Mouse (Mus musculus): ENCODE results near the gene Zcchc13. TPM values are rescaled to one million over a fixed set of nuclear protein-coding genes. Genes with fewer than 3 reads are reported as not detected.
A peak's percentile ranks its signal among the peaks of the same experiment; 100 is the strongest.

The Zcchc13 gene
- not detected in 2 replicates for polyA plus RNA-seq (2016; fragmentation: Nextera tagmentation; extraction: Ambion mirVana)

DNA sequence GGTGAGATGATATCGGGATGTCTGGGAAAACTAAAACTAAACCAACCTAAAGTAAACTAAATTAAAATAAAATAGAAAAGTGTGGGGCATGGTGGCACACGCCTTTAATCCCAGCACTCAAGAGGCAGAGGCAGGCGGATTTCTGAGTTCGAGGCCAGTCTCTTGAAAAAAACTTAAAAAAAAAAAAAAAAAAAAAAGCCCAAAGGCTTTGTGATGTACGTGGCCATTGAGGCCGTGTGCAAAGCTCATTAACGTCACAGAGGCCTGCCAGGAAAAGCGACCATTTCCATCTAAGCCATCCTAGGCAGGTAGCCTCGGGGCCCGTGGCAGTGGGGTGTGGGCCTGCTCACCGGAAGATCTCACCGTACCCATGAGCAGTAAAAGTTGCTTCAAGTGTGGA, at the start of gene Zcchc13:
Gene Zcchc13, plus strand, starts transcription at position 284 of the 400 bp plus-strand sequence.
- WGBS: 82% methylated on average over 12 of the region's 12 CpGs
- no peak for ATAC-seq (ENCODE audit: low FRiP score, low read depth)

DNA sequence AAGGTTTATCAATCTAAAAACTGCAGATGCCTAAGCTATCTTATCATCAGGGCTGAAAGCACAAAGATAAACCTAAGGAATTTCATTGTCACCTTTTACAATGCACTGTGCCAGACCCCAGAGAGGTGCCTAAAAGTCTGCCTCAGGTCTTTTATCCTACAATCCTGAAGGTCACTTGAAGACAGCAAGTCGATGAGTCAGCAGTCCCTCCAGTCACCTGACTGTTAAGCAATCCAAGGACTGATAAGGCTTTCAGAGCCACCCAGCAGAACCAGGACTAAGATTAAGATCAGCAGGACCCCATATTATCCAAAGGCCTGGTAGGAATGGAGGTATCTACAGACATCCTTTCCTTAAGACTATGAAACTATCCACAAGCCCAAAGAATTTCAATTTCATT, 46.1 kb upstream of the Zcchc13 start:
- no peak for ATAC-seq (ENCODE audit: low FRiP score, low read depth)
- H3K4me2 ChIP-seq (replicated peaks): no peak overlapping the region
- no peak overlapping the region for H3K9ac ChIP-seq (replicated peaks)
- no peaks in the 10 kb centered on the region for H3K9me3 ChIP-seq
- 79% methylated on average over 1 of the region's 1 CpGs for WGBS
- no peak overlapping the region for H3K27ac ChIP-seq (replicated peaks)
- no peaks in the 10 kb centered on the region for H3K4me1 ChIP-seq
- H3K27me3 ChIP-seq: no peaks in the 10 kb centered on the region
- no peaks in the 10 kb centered on the region for H3K36me3 ChIP-seq
- no peak overlapping the region for H3K4me3 ChIP-seq

More for the DNA sequence above, at the start of gene Zcchc13:
- Histone ChIP-seq H3K27me3 (peaks cover 17% of the 10 kb centered on the region), H3K4me2 (replicated peaks) (no peak within 1 kb of the TSS), H3K9ac (replicated peaks) (no peak within 1 kb of the TSS), H3K4me1 (no peaks in the 10 kb centered on the region), H3K9me3 (no peaks in the 10 kb centered on the region), H3K27ac (replicated peaks) (no peak within 1 kb of the TSS), H3K4me3 (no peak within 1 kb of the TSS), H3K36me3 (no peaks in the 10 kb centered on the region)

DNA sequence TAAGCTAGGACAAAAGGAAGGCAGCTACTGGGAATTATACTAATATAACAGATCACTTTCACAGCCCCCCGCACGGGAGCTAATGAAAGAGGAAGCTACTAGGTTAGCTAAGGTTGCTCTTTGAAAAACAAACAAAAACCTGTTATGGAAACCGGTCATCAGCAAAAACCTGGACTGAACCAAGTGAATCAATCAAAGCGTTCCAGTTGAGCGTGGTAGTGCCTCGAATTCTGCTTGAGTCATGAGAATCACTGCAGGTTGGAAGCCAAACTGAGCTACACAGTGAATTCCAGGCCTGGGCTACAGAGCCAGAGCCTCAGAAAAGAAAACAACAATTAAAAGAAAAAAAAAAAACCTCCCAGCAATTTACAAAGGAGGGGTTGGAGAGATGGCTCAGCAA, 38.3 kb upstream of the Zcchc13 start:
- no peak overlapping the region for H3K4me3 ChIP-seq
- peaks cover 5% of the 10 kb centered on the region; the same call in 1 of the 2 replicates for H3K36me3 ChIP-seq
- no peak overlapping the region for H3K9ac ChIP-seq (replicated peaks)
- H3K4me2 ChIP-seq (replicated peaks): no peak overlapping the region
- ATAC-seq (ENCODE audit: low FRiP score, low read depth): no peak
- no peak overlapping the region for H3K27ac ChIP-seq (replicated peaks)
- no peaks in the 10 kb centered on the region for H3K9me3 ChIP-seq
- H3K4me1 ChIP-seq: no peaks in the 10 kb centered on the region
- WGBS: 92% methylated on average over 6 of the region's 6 CpGs
- no peaks in the 10 kb centered on the region for H3K27me3 ChIP-seq

DNA sequence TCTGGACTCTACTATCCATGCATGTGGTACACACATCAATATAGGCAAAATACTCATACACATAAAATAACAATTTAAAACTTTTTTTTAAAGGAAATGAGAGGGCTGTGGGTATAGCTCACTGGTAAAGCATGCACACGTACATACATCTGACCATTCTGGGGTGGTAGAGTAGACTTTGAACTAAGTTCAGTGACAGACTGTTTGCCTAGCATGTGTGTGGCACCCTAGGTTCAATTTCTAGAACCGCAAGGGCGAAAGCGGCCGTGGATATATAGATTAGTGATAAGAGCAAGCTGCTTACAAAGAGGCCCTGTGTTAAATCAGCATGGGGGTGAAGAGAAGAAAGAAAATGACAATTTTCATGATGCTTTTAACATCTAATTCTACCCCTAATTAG, 27.8 kb upstream of the Zcchc13 start:
- no peaks in the 10 kb centered on the region for H3K27me3 ChIP-seq
- no peak overlapping the region for H3K27ac ChIP-seq (replicated peaks)
- no peaks in the 10 kb centered on the region for H3K9me3 ChIP-seq
- no peaks in the 10 kb centered on the region for H3K4me1 ChIP-seq
- no peak overlapping the region for H3K4me3 ChIP-seq
- 96% methylated on average over 5 of the region's 5 CpGs for WGBS
- no peak for ATAC-seq (ENCODE audit: low FRiP score, low read depth)
- peaks cover 53% of the 10 kb centered on the region for H3K36me3 ChIP-seq
- no peak overlapping the region for H3K4me2 ChIP-seq (replicated peaks)
- no peak overlapping the region for H3K9ac ChIP-seq (replicated peaks)

GRCm38 (mm10) chrX:103604211-103604610, 26.2 kb upstream of the Zcchc13 start:
- Histone ChIP-seq H3K36me3 (peaks cover 53% of the 10 kb centered on the region), H3K27me3 (no peaks in the 10 kb centered on the region), H3K4me1 (no peaks in the 10 kb centered on the region), H3K4me3 (no peak overlapping the region), H3K4me2 (replicated peaks) (no peak overlapping the region), H3K9me3 (no peaks in the 10 kb centered on the region), H3K9ac (replicated peaks) (no peak overlapping the region), H3K27ac (replicated peaks) (no peak overlapping the region)
- WGBS: 93% methylated on average over 5 of the region's 5 CpGs
- no peak for ATAC-seq (ENCODE audit: low FRiP score, low read depth)

GRCm38 (mm10) chrX:103605473-103605872, 24.9 kb upstream of the Zcchc13 start:
- no peak overlapping the region for H3K9ac ChIP-seq (replicated peaks)
- no peak overlapping the region for H3K4me2 ChIP-seq (replicated peaks)
- no peak overlapping the region for H3K27ac ChIP-seq (replicated peaks)
- H3K9me3 ChIP-seq: no peaks in the 10 kb centered on the region
- peaks cover 53% of the 10 kb centered on the region for H3K36me3 ChIP-seq
- no peaks in the 10 kb centered on the region for H3K4me1 ChIP-seq
- ATAC-seq (ENCODE audit: low FRiP score, low read depth): no peak
- WGBS: 91% methylated on average over 8 of the region's 8 CpGs
- no peaks in the 10 kb centered on the region for H3K27me3 ChIP-seq
- no peak overlapping the region for H3K4me3 ChIP-seq

DNA sequence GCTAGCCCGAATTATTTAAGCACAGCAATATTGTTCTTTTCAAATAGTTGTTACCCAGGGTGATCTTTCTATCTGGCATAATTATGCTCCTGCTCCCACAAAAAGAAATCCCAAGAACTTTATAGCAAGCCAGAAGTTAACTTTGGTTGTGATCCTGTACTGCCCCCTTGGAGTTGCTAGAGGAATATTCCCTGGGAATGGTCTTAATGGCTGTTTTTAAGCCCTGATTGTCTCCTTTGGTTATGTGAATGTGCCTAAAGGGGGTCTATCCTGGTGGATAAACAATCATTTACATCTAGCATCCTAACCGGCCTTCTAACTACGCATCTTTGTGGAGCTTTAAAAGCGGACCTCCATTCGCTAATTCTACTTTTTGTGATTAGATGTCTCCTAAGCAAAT, 20.0 kb upstream of the Zcchc13 start:
- Histone ChIP-seq H3K4me2 (replicated peaks) (no peak overlapping the region), H3K4me3 (no peak overlapping the region), H3K27ac (replicated peaks) (no peak overlapping the region), H3K36me3 (peaks cover 16% of the 10 kb centered on the region; the same call in 1 of the 2 replicates), H3K27me3 (no peaks in the 10 kb centered on the region), H3K4me1 (0 out of 2 replicates have a peak, but pooled peaks cover under 1% of the 10 kb centered on the region), H3K9ac (replicated peaks) (no peak overlapping the region), H3K9me3 (no peaks in the 10 kb centered on the region)
- no peak for ATAC-seq (ENCODE audit: low FRiP score, low read depth)
- WGBS: 94% methylated on average over 5 of the region's 5 CpGs

DNA sequence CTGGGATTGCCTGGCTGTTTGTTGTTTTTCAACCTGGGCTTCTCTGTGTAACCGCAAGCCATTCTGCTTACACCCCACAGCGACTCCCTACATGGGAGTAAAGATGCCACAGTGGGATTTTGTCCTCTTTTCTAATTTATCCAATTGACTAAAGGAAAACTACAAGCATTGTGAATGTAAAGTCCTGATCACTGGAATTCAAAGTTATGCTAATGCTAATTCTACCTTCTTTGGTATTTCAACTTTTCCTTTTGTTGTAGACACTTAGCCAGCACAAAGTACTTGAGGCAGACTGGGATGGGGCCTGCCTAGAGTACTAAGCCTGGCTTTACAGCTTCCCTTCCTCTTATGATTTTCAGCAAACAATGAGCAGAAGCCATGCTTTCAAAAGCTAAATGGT, 18.9 kb upstream of the Zcchc13 start:
- Histone ChIP-seq H3K9ac (replicated peaks) (no peak overlapping the region), H3K4me2 (replicated peaks) (no peak overlapping the region), H3K4me1 (0 out of 2 replicates have a peak, but pooled peaks cover 7% of the 10 kb centered on the region), H3K4me3 (no peak overlapping the region), H3K9me3 (no peaks in the 10 kb centered on the region), H3K27me3 (no peaks in the 10 kb centered on the region), H3K27ac (replicated peaks) (no peak overlapping the region), H3K36me3 (peaks cover 14% of the 10 kb centered on the region; the same call in 1 of the 2 replicates)
- WGBS: 89% methylated on average over 2 of the region's 2 CpGs
- ATAC-seq (ENCODE audit: low FRiP score, low read depth): no peak

- Histone ChIP-seq H3K36me3 (no peaks in the 10 kb centered on the region), H3K4me2 (replicated peaks) (no peak overlapping the region), H3K4me3 (no peak overlapping the region), H3K9ac (replicated peaks) (no peak overlapping the region), H3K27me3 (no peaks in the 10 kb centered on the region), H3K27ac (replicated peaks) (no peak overlapping the region), H3K4me1 (0 out of 2 replicates have a peak, but pooled peaks cover 7% of the 10 kb centered on the region), H3K9me3 (no peaks in the 10 kb centered on the region)
- 94% methylated on average over 24 of the region's 24 CpGs for WGBS
- ATAC-seq (ENCODE audit: low FRiP score, low read depth): no peak
Observed at GRCm38 (mm10) chrX:103614700-103615233, 15.6 kb upstream of the Zcchc13 start.

GRCm38 (mm10) chrX:103615453-103615852, 14.9 kb upstream of the Zcchc13 start:
- Histone ChIP-seq H3K9ac (replicated peaks) (peak overlapping the region; percentile 53; the same call in 1 of the 2 replicates), H3K27ac (replicated peaks) (peak overlapping the region; percentile 89; the same call in 1 of the 2 replicates), H3K4me1 (0 out of 2 replicates have a peak, but pooled peaks cover 7% of the 10 kb centered on the region), H3K27me3 (no peaks in the 10 kb centered on the region), H3K4me3 (peak overlapping the region; percentile 44; the same call in 1 of the 2 replicates), H3K4me2 (replicated peaks) (peak overlapping the region; percentile 58), H3K36me3 (no peaks in the 10 kb centered on the region), H3K9me3 (no peaks in the 10 kb centered on the region)
- no peak for ATAC-seq (ENCODE audit: low FRiP score, low read depth)
- WGBS: 78% methylated on average over 4 of the region's 4 CpGs

DNA sequence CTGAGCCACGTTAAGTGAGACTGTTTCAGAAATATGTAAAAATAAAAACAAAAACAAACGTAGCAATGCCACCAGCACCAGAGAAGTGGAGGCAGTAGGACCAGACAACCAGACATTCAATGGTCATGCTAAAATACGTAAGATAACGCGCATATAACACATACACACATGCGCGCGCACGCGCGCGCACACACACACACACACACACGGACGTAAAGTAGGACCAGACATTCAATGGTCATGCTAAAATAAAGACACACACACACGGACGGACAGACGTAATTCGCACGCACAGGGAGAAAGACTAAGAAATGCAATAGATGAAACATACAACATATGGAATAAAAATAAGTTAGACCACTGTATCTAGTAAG, 14.2 kb upstream of the Zcchc13 start:
- Histone ChIP-seq H3K4me2 (replicated peaks) (peak overlapping the region; percentile 58), H3K36me3 (no peaks in the 10 kb centered on the region), H3K9me3 (no peaks in the 10 kb centered on the region), H3K27ac (replicated peaks) (peak overlapping the region; percentile 89), H3K27me3 (no peaks in the 10 kb centered on the region), H3K9ac (replicated peaks) (peak overlapping the region; percentile 53), H3K4me1 (0 out of 2 replicates have a peak, but pooled peaks cover 7% of the 10 kb centered on the region), H3K4me3 (peak overlapping the region; percentile 44)
- WGBS: 53% methylated on average over 19 of the region's 19 CpGs
- peak; percentile 3; the same call in 1 of the 2 replicates for ATAC-seq (ENCODE audit: low FRiP score, low read depth)

GRCm38 (mm10) chrX:103616536-103617404, 13.6 kb upstream of the Zcchc13 start:
- ATAC-seq (ENCODE audit: low FRiP score, low read depth): peak; percentile 97
- WGBS: 2% methylated on average over 28 of the region's 50 CpGs
- Histone ChIP-seq H3K4me3 (peak overlapping the region; percentile 44), H3K9me3 (no peaks in the 10 kb centered on the region), H3K27me3 (no peaks in the 10 kb centered on the region), H3K9ac (replicated peaks) (peak overlapping the region; percentile 53), H3K27ac (replicated peaks) (peak overlapping the region; percentile 89), H3K36me3 (no peaks in the 10 kb centered on the region), H3K4me2 (replicated peaks) (peak overlapping the region; percentile 58), H3K4me1 (peaks cover 10% of the 10 kb centered on the region; the same call in 1 of the 2 replicates)
